Mouse (Mus musculus): ENCODE measurements at regions not wholly inside any gene's neighbourhood (a gene's known extent, or its start where the extent isn't known, plus 50 kb on each side); places are given as distances from the start of the nearest gene placed in this dataset.
A peak's percentile ranks its signal among the peaks of the same experiment; 100 is the strongest.
"Not testable (repeated sequence)": the region's sequence is repeated elsewhere in the genome, so short reads cannot be mapped to it uniquely, and the experiment has no call there.

- no peak overlapping the region for H3K27ac ChIP-seq (replicated peaks)
- H3K27me3 ChIP-seq (replicated peaks; ENCODE audit: low read depth, poor library complexity, severe bottlenecking): no peaks in the 10 kb centered on the region
- H3K4me3 ChIP-seq: no peak overlapping the region
- H3K9me3 ChIP-seq: no peaks in the 10 kb centered on the region
- DNase-seq (ENCODE audit: low spot score): no peak
- H3K36me3 ChIP-seq (replicated peaks): no peaks in the 10 kb centered on the region
- peaks cover 16% of the 10 kb centered on the region for H3K4me1 ChIP-seq
- 65% methylated on average over 8 of the region's 8 CpGs for WGBS
Measured at GRCm38 (mm10) chr3:21952695-21953415, 123.6 kb upstream of the Tbl1xr1 start.

- no peak overlapping the region for H3K27ac ChIP-seq (replicated peaks)
- H3K4me3 ChIP-seq: no peak overlapping the region
- H3K4me1 ChIP-seq: peaks cover 10% of the 10 kb centered on the region
- no peaks in the 10 kb centered on the region for H3K27me3 ChIP-seq (replicated peaks; ENCODE audit: low read depth, poor library complexity, severe bottlenecking)
- H3K36me3 ChIP-seq (replicated peaks): no peaks in the 10 kb centered on the region
- 85% methylated on average over 6 of the region's 6 CpGs for WGBS
- no peak for DNase-seq (ENCODE audit: low spot score)
- no peaks in the 10 kb centered on the region for H3K9me3 ChIP-seq
Measured at GRCm38 (mm10) chr3:21953416-21953810, 123.0 kb upstream of the Tbl1xr1 start.

GRCm38 (mm10) chr3:21955681-21956080 is 120.8 kb upstream of the Tbl1xr1 start:
- no peaks in the 10 kb centered on the region for H3K9me3 ChIP-seq
- no peak for DNase-seq (ENCODE audit: low spot score)
- 69% methylated on average over 2 of the region's 2 CpGs for WGBS

GRCm38 (mm10) chr3:21957105-21957504 is 119.3 kb upstream of the Tbl1xr1 start:
- DNase-seq (ENCODE audit: low spot score); H3K27ac ChIP-seq (replicated peaks); H3K27me3 ChIP-seq (replicated peaks; ENCODE audit: low read depth, poor library complexity, severe bottlenecking); H3K4me3 ChIP-seq; H3K36me3 ChIP-seq (replicated peaks); H3K9me3 ChIP-seq: not testable (repeated sequence)
- peaks cover 16% of the 10 kb centered on the region for H3K4me1 ChIP-seq
- 71% methylated on average over 6 of the region's 6 CpGs for WGBS

More at GRCm38 (mm10) chr3:21955681-21956080, 120.8 kb upstream of the Tbl1xr1 start:
- no peak overlapping the region for H3K4me3 ChIP-seq
- no peaks in the 10 kb centered on the region for H3K27me3 ChIP-seq (replicated peaks; ENCODE audit: low read depth, poor library complexity, severe bottlenecking)
- H3K27ac ChIP-seq (replicated peaks): no peak overlapping the region
- H3K4me1 ChIP-seq: peaks cover 10% of the 10 kb centered on the region
- no peaks in the 10 kb centered on the region for H3K36me3 ChIP-seq (replicated peaks)

GRCm38 (mm10) chr3:21958595-21959286 is 117.7 kb upstream of the Tbl1xr1 start:
- Histone ChIP-seq H3K27ac (replicated peaks) (no peak overlapping the region), H3K9me3 (no peaks in the 10 kb centered on the region), H3K4me1 (peaks cover 23% of the 10 kb centered on the region), H3K4me3 (no peak overlapping the region), H3K36me3 (replicated peaks) (no peaks in the 10 kb centered on the region), H3K27me3 (replicated peaks; ENCODE audit: low read depth, poor library complexity, severe bottlenecking) (no peaks in the 10 kb centered on the region)
- no peak for DNase-seq (ENCODE audit: low spot score)
- 90% methylated on average over 6 of the region's 6 CpGs for WGBS

- Histone ChIP-seq H3K36me3 (replicated peaks) (no peaks in the 10 kb centered on the region), H3K27me3 (replicated peaks; ENCODE audit: low read depth, poor library complexity, severe bottlenecking) (no peaks in the 10 kb centered on the region), H3K4me3 (no peak overlapping the region), H3K27ac (replicated peaks) (no peak overlapping the region), H3K4me1 (peaks cover 26% of the 10 kb centered on the region), H3K9me3 (no peaks in the 10 kb centered on the region)
- DNase-seq (ENCODE audit: low spot score): no peak
- WGBS: 78% methylated on average over 6 of the region's 6 CpGs
Measured at GRCm38 (mm10) chr3:21961091-21961490, 115.4 kb upstream of the Tbl1xr1 start.

GRCm38 (mm10) chr3:21961746-21962145 is 114.7 kb upstream of the Tbl1xr1 start:
- Histone ChIP-seq H3K9me3 (no peaks in the 10 kb centered on the region), H3K27ac (replicated peaks) (no peak overlapping the region), H3K4me1 (peaks cover 26% of the 10 kb centered on the region), H3K36me3 (replicated peaks) (no peaks in the 10 kb centered on the region), H3K27me3 (replicated peaks; ENCODE audit: low read depth, poor library complexity, severe bottlenecking) (no peaks in the 10 kb centered on the region), H3K4me3 (no peak overlapping the region)
- no peak for DNase-seq (ENCODE audit: low spot score)
- WGBS: 90% methylated on average over 5 of the region's 5 CpGs

GRCm38 (mm10) chr3:21962360-21962782 is 114.1 kb upstream of the Tbl1xr1 start:
- H3K4me3 ChIP-seq: no peak overlapping the region
- H3K27me3 ChIP-seq (replicated peaks; ENCODE audit: low read depth, poor library complexity, severe bottlenecking): no peaks in the 10 kb centered on the region
- no peaks in the 10 kb centered on the region for H3K9me3 ChIP-seq
- H3K4me1 ChIP-seq: peaks cover 26% of the 10 kb centered on the region
- 53% methylated on average over 7 of the region's 7 CpGs for WGBS
- H3K27ac ChIP-seq (replicated peaks): peak overlapping the region; percentile 44; the same call in 1 of the 2 replicates
- DNase-seq (ENCODE audit: low spot score): no peak
- H3K36me3 ChIP-seq (replicated peaks): no peaks in the 10 kb centered on the region

GRCm38 (mm10) chr3:21962921-21963732 is 113.3 kb upstream of the Tbl1xr1 start:
- 38% methylated on average over 7 of the region's 7 CpGs for WGBS
- Histone ChIP-seq H3K4me1 (peaks cover 26% of the 10 kb centered on the region), H3K27me3 (replicated peaks; ENCODE audit: low read depth, poor library complexity, severe bottlenecking) (no peaks in the 10 kb centered on the region), H3K27ac (replicated peaks) (no peak overlapping the region; the same call in 1 of the 2 replicates), H3K9me3 (no peaks in the 10 kb centered on the region), H3K4me3 (no peak overlapping the region), H3K36me3 (replicated peaks) (no peaks in the 10 kb centered on the region)
- DNase-seq (ENCODE audit: low spot score): no peak

- no peaks in the 10 kb centered on the region for H3K27me3 ChIP-seq (replicated peaks; ENCODE audit: low read depth, poor library complexity, severe bottlenecking)
- DNase-seq (ENCODE audit: low spot score): no peak
- WGBS: 88% methylated on average over 1 of the region's 1 CpGs
Measured at GRCm38 (mm10) chr3:21963733-21964351, 112.6 kb upstream of the Tbl1xr1 start.

GRCm38 (mm10) chr3:21964438-21964837 is 112.0 kb upstream of the Tbl1xr1 start:
- H3K36me3 ChIP-seq (replicated peaks): no peaks in the 10 kb centered on the region
- no peak overlapping the region for H3K4me3 ChIP-seq
- H3K4me1 ChIP-seq: peaks cover 26% of the 10 kb centered on the region
- no peaks in the 10 kb centered on the region for H3K27me3 ChIP-seq (replicated peaks; ENCODE audit: low read depth, poor library complexity, severe bottlenecking)
- H3K9me3 ChIP-seq: no peaks in the 10 kb centered on the region
- 75% methylated on average over 6 of the region's 6 CpGs for WGBS
- DNase-seq (ENCODE audit: low spot score): no peak
- H3K27ac ChIP-seq (replicated peaks): no peak overlapping the region

More at GRCm38 (mm10) chr3:21963733-21964351, 112.6 kb upstream of the Tbl1xr1 start:
- no peak overlapping the region for H3K4me3 ChIP-seq
- H3K36me3 ChIP-seq (replicated peaks): no peaks in the 10 kb centered on the region
- no peak overlapping the region; the same call in 1 of the 2 replicates for H3K27ac ChIP-seq (replicated peaks)
- H3K9me3 ChIP-seq: no peaks in the 10 kb centered on the region
- peaks cover 26% of the 10 kb centered on the region for H3K4me1 ChIP-seq

GRCm38 (mm10) chr3:21965556-21965955 is 110.9 kb upstream of the Tbl1xr1 start:
- no peak overlapping the region for H3K27ac ChIP-seq (replicated peaks)
- no peak overlapping the region for H3K4me3 ChIP-seq
- no peaks in the 10 kb centered on the region for H3K9me3 ChIP-seq
- DNase-seq (ENCODE audit: low spot score): no peak
- WGBS: 86% methylated on average over 1 of the region's 1 CpGs
- H3K27me3 ChIP-seq (replicated peaks; ENCODE audit: low read depth, poor library complexity, severe bottlenecking): no peaks in the 10 kb centered on the region
- no peaks in the 10 kb centered on the region for H3K36me3 ChIP-seq (replicated peaks)
- peaks cover 26% of the 10 kb centered on the region for H3K4me1 ChIP-seq
